Mouse (Mus musculus): ENCODE data around the gene Fam69b. TPM values are rescaled to one million over a fixed set of nuclear protein-coding genes. Genes with fewer than 3 reads are reported as not detected.

The Fam69b gene
- polyA plus RNA-seq, 1 experiment = 10.3 TPM

- H3K4me1 ChIP-seq (ENCODE audit: control insufficient read depth, insufficient read depth, low read length) = peaks cover 8% of the 10 kb centered on the region
- no peaks in the 10 kb centered on the region; the same call in 1 of the 2 replicates for H3K36me3 ChIP-seq (ENCODE audit: control insufficient read depth, insufficient read depth, low read length)
- H3K4me3 ChIP-seq (ENCODE audit: control insufficient read depth, low read depth, low read length) = no peak overlapping the region
Observed at GRCm38 (mm10) chr2:26634629-26635488, 6.6 kb downstream of the Fam69b start.

GRCm38 (mm10) chr2:26635489-26636324, 7.5 kb downstream of the Fam69b start:
- H3K4me1 ChIP-seq (ENCODE audit: control insufficient read depth, insufficient read depth, low read length) = peaks cover 10% of the 10 kb centered on the region
- no peak for TF ChIP-seq CTCF (IDR thresholded peaks at IDR 0.05; ENCODE audit: control insufficient read depth, insufficient read depth, insufficient replicate concordance, low read depth, low read length)
- no peak for TF ChIP-seq POLR2A (IDR thresholded peaks at IDR 0.05; ENCODE audit: control insufficient read depth, low read depth, low read length)
- no peak overlapping the region for H3K27ac ChIP-seq (ENCODE audit: control insufficient read depth, insufficient read depth, low read depth, low read length)
- no peak overlapping the region for H3K4me3 ChIP-seq (ENCODE audit: control insufficient read depth, low read depth, low read length)
- H3K36me3 ChIP-seq (ENCODE audit: control insufficient read depth, insufficient read depth, low read length) = no peaks in the 10 kb centered on the region; the same call in 1 of the 2 replicates
- H3K27me3 ChIP-seq (ENCODE audit: control insufficient read depth, insufficient read depth, low read length) = no peaks in the 10 kb centered on the region

More at GRCm38 (mm10) chr2:26634629-26635488, 6.6 kb downstream of the Fam69b start:
- H3K27ac ChIP-seq (ENCODE audit: control insufficient read depth, insufficient read depth, low read depth, low read length) = no peak overlapping the region
- H3K27me3 ChIP-seq (ENCODE audit: control insufficient read depth, insufficient read depth, low read length) = no peaks in the 10 kb centered on the region
- TF ChIP-seq POLR2A (IDR thresholded peaks at IDR 0.05; ENCODE audit: control insufficient read depth, low read depth, low read length) = no peak
- TF ChIP-seq CTCF (IDR thresholded peaks at IDR 0.05; ENCODE audit: control insufficient read depth, insufficient read depth, insufficient replicate concordance, low read depth, low read length) = no peak

GRCm38 (mm10) chr2:26636325-26636635, 8.0 kb downstream of the Fam69b start:
- TF ChIP-seq CTCF (IDR thresholded peaks at IDR 0.05; ENCODE audit: control insufficient read depth, insufficient read depth, insufficient replicate concordance, low read depth, low read length) (no peak), POLR2A (IDR thresholded peaks at IDR 0.05; ENCODE audit: control insufficient read depth, low read depth, low read length) (no peak)
- H3K27me3 ChIP-seq (ENCODE audit: control insufficient read depth, insufficient read depth, low read length) = no peaks in the 10 kb centered on the region
- no peaks in the 10 kb centered on the region; the same call in 1 of the 2 replicates for H3K36me3 ChIP-seq (ENCODE audit: control insufficient read depth, insufficient read depth, low read length)
- H3K4me1 ChIP-seq (ENCODE audit: control insufficient read depth, insufficient read depth, low read length) = peaks cover 12% of the 10 kb centered on the region
- H3K27ac ChIP-seq (ENCODE audit: control insufficient read depth, insufficient read depth, low read depth, low read length) = no peak overlapping the region
- no peak overlapping the region for H3K4me3 ChIP-seq (ENCODE audit: control insufficient read depth, low read depth, low read length)

DNA sequence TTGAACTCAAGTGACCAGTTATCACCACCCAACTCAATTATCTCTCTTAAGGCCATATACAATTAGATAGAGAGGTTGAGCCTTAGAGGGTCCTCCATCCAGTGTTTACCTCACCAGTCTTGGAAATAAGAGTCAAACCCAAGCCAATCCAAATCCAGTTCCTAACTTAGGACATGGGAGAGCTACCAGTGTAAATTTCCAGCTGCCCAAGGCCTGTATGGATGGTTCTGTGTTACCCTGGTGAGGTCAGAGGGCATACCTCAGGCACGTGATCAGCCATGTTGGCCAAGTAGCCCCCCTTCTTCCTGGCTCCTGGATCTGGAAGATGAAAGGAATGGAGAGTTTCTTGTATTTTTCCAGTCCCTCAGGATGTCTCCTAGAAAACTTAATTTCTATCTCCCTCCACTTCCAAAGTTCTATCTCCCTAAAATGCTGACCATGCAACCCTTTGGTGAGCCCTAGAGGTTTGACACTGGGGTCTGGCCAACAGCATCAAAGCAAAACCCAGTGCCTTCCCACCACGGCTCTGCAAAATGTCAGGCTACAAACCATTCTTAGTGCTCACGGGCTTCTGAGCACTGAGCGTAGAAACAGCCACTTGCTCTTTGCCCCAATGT, 9.2 kb downstream of the Fam69b start:
- Histone ChIP-seq H3K27ac (ENCODE audit: control insufficient read depth, insufficient read depth, low read depth, low read length) (no peak overlapping the region), H3K4me1 (ENCODE audit: control insufficient read depth, insufficient read depth, low read length) (peaks cover 12% of the 10 kb centered on the region), H3K36me3 (ENCODE audit: control insufficient read depth, insufficient read depth, low read length) (no peaks in the 10 kb centered on the region; the same call in 1 of the 2 replicates), H3K27me3 (ENCODE audit: control insufficient read depth, insufficient read depth, low read length) (no peaks in the 10 kb centered on the region), H3K4me3 (ENCODE audit: control insufficient read depth, low read depth, low read length) (no peak overlapping the region)
- no peak for TF ChIP-seq CTCF (IDR thresholded peaks at IDR 0.05; ENCODE audit: control insufficient read depth, insufficient read depth, insufficient replicate concordance, low read depth, low read length)
- TF ChIP-seq POLR2A (IDR thresholded peaks at IDR 0.05; ENCODE audit: control insufficient read depth, low read depth, low read length) = no peak

DNA sequence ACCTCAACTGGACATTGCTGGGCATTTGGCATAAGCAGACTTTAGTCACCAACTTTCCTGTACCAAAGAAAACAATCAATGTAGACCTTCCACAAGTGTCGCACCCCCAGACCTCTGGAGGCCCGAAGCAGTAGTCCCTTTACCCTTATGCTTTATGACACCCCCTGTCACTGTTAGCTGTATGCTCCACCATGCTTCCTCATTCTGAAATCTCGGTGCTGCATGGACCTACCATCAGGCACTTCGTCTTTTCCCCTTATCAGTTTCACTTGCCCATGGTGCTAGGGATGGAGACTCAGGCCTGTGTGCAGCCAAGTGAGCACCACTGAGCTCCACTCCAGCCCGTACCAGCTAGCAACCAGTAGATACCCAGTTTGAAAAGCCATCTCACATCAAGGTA, 9.8 kb downstream of the Fam69b start:
- Histone ChIP-seq H3K36me3 (ENCODE audit: control insufficient read depth, insufficient read depth, low read length) (no peaks in the 10 kb centered on the region; the same call in 1 of the 2 replicates), H3K4me3 (ENCODE audit: control insufficient read depth, low read depth, low read length) (no peak overlapping the region), H3K27ac (ENCODE audit: control insufficient read depth, insufficient read depth, low read depth, low read length) (no peak overlapping the region), H3K4me1 (ENCODE audit: control insufficient read depth, insufficient read depth, low read length) (peaks cover 12% of the 10 kb centered on the region), H3K27me3 (ENCODE audit: control insufficient read depth, insufficient read depth, low read length) (no peaks in the 10 kb centered on the region)
- TF ChIP-seq CTCF (IDR thresholded peaks at IDR 0.05; ENCODE audit: control insufficient read depth, insufficient read depth, insufficient replicate concordance, low read depth, low read length) = no peak
- TF ChIP-seq POLR2A (IDR thresholded peaks at IDR 0.05; ENCODE audit: control insufficient read depth, low read depth, low read length) = no peak

DNA sequence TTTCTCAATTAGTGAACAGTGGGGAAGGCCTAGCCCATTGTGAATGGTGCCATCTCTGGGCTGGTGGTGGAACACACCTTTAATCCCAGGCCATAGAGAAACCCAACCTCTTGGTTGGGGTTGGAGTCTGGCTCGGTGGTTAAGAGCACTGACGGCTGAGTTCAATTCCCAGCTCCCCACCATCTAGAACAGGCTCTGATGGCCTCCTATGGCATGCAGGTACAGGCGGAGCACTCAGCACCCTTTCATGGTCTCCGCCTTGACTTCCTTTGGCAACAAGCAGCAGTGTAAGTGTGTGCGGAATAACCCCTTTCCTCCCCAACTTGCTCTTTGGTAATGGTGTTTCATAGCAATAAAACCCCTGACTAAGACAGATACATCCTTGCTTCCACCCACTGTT, 10.3 kb downstream of the Fam69b start:
- H3K4me1 ChIP-seq (ENCODE audit: control insufficient read depth, insufficient read depth, low read length) = peaks cover 12% of the 10 kb centered on the region
- no peaks in the 10 kb centered on the region for H3K27me3 ChIP-seq (ENCODE audit: control insufficient read depth, insufficient read depth, low read length)
- no peak overlapping the region for H3K4me3 ChIP-seq (ENCODE audit: control insufficient read depth, low read depth, low read length)
- H3K27ac ChIP-seq (ENCODE audit: control insufficient read depth, insufficient read depth, low read depth, low read length) = no peak overlapping the region
- no peaks in the 10 kb centered on the region; the same call in 1 of the 2 replicates for H3K36me3 ChIP-seq (ENCODE audit: control insufficient read depth, insufficient read depth, low read length)
- no peak for TF ChIP-seq POLR2A (IDR thresholded peaks at IDR 0.05; ENCODE audit: control insufficient read depth, low read depth, low read length)
- no peak for TF ChIP-seq CTCF (IDR thresholded peaks at IDR 0.05; ENCODE audit: control insufficient read depth, insufficient read depth, insufficient replicate concordance, low read depth, low read length)
